Mouse (Mus musculus) brain, embryonic 14.5 days (tissue): ENCODE results near the gene Lrrc8c.

Source experiments
- CTCF ChIP-seq: fragments of 200-500 bp; IDR thresholded peaks from 2 replicates; pipeline ENCODE4 v1.5.1; 2012; ENCODE audit warnings: inconsistent platforms, mild to moderate bottlenecking, moderate library complexity, borderline replicate concordance; ENCODE audit not compliant: insufficient read depth, insufficient read length; ENCODE audit errors: extremely low read depth
- POLR2A ChIP-seq: fragments of 200-500 bp; IDR thresholded peaks from 2 replicates; pipeline ENCODE4 v1.6.1; 2012; ENCODE audit warnings: mild to moderate bottlenecking, inconsistent platforms, borderline replicate concordance; ENCODE audit not compliant: poor library complexity, insufficient read depth, insufficient read length, severe bottlenecking; ENCODE audit errors: extremely low read depth

- TF ChIP-seq CTCF (no peak), POLR2A (no peak)
These were observed 34.3 kb upstream of the Lrrc8c start for GRCm38 (mm10) chr5:105484891-105485290.
